Mouse (Mus musculus) cerebellum, adult 2 months (tissue): ENCODE measurements around the gene Meis2.

Experiments
- CTCF ChIP-seq: fragments of 200-500 bp; IDR thresholded peaks from 2 replicates; pipeline ENCODE4 v1.5.1; 2011; ENCODE audit warnings: low read depth, mild to moderate bottlenecking, control low read depth, low read length, moderate library complexity, borderline replicate concordance; ENCODE audit not compliant: insufficient read depth
- POLR2A ChIP-seq: fragments of 200-500 bp; IDR thresholded peaks from 2 replicates; pipeline ENCODE4 v1.6.1; 2011; ENCODE audit warnings: low read length, control low read depth, borderline replicate concordance; ENCODE audit not compliant: insufficient read depth

- TF ChIP-seq CTCF (no peak), POLR2A (no peak)
These were observed 87.0 kb downstream of the Meis2 start for GRCm38 (mm10) chr2:115978666-115979065.
